Mouse (Mus musculus): ENCODE measurements around the gene Clcf1. TPM values are rescaled to one million over a fixed set of nuclear protein-coding genes. Genes with fewer than 3 reads are reported as not detected.
A peak's percentile ranks its signal among the peaks of the same experiment; 100 is the strongest.

Gene Clcf1
- polyA plus RNA-seq, 1 experiment from 2014 or later: 7.5 TPM

DNA sequence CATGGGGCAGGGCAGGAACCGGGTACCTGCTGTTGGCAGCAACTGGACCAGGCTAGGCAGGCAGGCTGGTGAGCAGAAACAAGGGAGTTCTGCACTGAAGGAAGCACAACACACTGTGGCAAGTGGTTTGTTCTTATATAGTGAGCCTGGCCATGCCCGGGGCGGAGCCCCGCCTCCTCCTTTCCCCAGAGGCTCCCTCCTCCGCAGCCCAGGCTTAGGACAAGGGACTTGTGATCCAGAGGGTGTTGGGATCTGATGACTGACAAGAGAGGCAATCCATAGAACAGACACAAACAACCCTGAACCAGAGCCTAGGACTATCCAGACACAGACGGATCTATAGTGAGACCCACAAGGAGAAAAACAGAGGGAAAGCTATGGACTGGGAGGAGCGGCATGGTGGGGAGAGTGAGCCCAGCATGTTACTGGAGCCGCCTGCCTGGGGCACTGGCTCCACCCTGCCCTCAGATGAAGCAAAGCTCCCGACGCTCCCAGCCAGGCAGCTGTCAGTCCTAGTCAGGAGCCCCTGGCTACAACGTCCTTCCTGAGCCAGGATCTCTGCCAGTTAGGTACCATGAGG, 38.6 kb upstream of the Clcf1 start, which contains the start of gene Carns1:
TSS of gene Carns1 (minus strand) at position 112 of the 580 bp plus-strand sequence.
- Histone ChIP-seq H3K27ac (ENCODE audit: low read length) (no peak within 1 kb of the TSS), H3K4me1 (ENCODE audit: insufficient read depth, low read length) (peaks cover 31% of the 10 kb centered on the region), H3K36me3 (ENCODE audit: insufficient read depth, low read length) (no peaks in the 10 kb centered on the region), H3K9ac (replicated peaks; ENCODE audit: low read length) (peak within 1 kb of the TSS; percentile 49), H3K27me3 (ENCODE audit: insufficient read depth, low read length) (no peaks in the 10 kb centered on the region), H3K4me2 (replicated peaks; ENCODE audit: low read depth, low read length) (peak within 1 kb of the TSS; percentile 53), H3K4me3 (ENCODE audit: low read length) (peak within 1 kb of the TSS; percentile 22), H3K9me3 (ENCODE audit: low read length) (no peaks in the 10 kb centered on the region)
- WGBS: 2% methylated on average over 11 of the region's 11 CpGs
- ATAC-seq (ENCODE audit: low FRiP score, low TSS enrichment): peak; percentile 66; the same call in 1 of the 2 replicates

DNA sequence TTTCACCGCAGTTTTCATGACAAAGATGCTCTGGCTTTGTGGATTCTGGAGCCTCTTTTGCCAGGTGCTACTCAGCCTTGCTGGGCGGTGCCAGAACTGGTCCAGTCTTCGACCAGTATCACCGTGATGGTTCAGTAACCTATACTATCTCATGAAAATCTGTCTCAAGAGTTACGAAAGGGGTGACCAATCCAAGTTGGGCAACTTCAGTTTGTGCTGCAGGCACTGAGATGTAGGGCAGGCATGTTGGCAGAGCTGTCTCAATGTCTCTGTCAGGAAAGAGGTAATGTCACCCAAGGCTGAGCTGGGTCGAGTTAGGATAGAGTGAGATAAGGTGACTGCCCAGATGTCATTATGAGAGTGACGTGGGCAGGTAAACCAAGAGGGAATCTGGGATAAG, 33.6 kb upstream of the Clcf1 start:
- H3K9ac ChIP-seq (replicated peaks; ENCODE audit: low read length): no peak overlapping the region
- ATAC-seq (ENCODE audit: low FRiP score, low TSS enrichment): no peak
- H3K36me3 ChIP-seq (ENCODE audit: insufficient read depth, low read length): no peaks in the 10 kb centered on the region
- no peak overlapping the region for H3K27ac ChIP-seq (ENCODE audit: low read length)
- no peak overlapping the region for H3K4me2 ChIP-seq (replicated peaks; ENCODE audit: low read depth, low read length)
- H3K4me1 ChIP-seq (ENCODE audit: insufficient read depth, low read length): peaks cover 25% of the 10 kb centered on the region
- no peaks in the 10 kb centered on the region for H3K9me3 ChIP-seq (ENCODE audit: low read length)
- H3K4me3 ChIP-seq (ENCODE audit: low read length): no peak overlapping the region
- no peaks in the 10 kb centered on the region for H3K27me3 ChIP-seq (ENCODE audit: insufficient read depth, low read length)
- WGBS: 87% methylated on average over 7 of the region's 7 CpGs

DNA sequence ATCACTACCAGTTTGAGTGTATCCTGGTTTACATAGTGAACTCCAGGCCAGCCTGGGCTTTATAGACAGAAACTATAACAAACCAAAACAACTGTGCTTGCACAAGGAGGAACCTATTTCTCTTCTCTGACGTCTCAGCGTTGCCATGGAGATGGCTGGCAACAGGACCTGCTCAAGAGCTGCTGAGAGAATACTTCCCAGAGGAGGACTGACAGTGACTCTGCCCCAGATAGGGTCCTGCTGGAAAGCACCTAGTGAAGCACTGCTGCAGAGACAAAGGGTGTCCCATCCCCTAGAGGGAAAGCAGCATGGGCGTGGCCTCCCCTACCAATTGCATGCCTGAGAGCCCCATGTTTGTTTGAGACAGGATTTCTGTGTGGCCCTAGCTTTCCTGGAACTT, 32.1 kb upstream of the Clcf1 start:
- H3K27me3 ChIP-seq (ENCODE audit: insufficient read depth, low read length): no peaks in the 10 kb centered on the region
- 40% methylated on average over 3 of the region's 3 CpGs for WGBS
- no peaks in the 10 kb centered on the region for H3K36me3 ChIP-seq (ENCODE audit: insufficient read depth, low read length)
- H3K9ac ChIP-seq (replicated peaks; ENCODE audit: low read length): no peak overlapping the region
- H3K27ac ChIP-seq (ENCODE audit: low read length): no peak overlapping the region
- no peak overlapping the region for H3K4me2 ChIP-seq (replicated peaks; ENCODE audit: low read depth, low read length)
- H3K9me3 ChIP-seq (ENCODE audit: low read length): no peaks in the 10 kb centered on the region
- H3K4me3 ChIP-seq (ENCODE audit: low read length): no peak overlapping the region
- no peak for ATAC-seq (ENCODE audit: low FRiP score, low TSS enrichment)
- H3K4me1 ChIP-seq (ENCODE audit: insufficient read depth, low read length): peaks cover 22% of the 10 kb centered on the region

DNA sequence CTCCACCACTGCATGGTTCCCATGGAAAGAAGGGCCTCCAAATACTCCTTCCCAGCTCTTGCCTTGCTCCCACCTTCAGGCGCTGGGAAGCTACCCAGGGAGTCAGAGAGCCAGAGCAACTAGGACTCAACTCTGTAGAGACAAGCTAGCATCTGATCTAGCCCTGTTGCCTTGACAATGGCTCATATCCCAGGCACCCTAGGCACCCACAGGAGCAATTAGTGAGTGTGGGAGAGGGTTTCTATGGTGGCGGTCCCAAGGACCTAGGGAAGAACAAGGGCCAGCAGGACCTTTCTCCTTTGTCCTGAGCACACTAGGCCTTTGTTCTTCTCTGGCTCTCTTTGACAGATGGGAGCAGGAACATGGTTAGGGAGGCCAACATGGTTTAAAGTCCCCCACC, 30.3 kb upstream of the Clcf1 start:
- Histone ChIP-seq H3K9ac (replicated peaks; ENCODE audit: low read length) (no peak overlapping the region), H3K4me3 (ENCODE audit: low read length) (no peak overlapping the region), H3K27me3 (ENCODE audit: insufficient read depth, low read length) (no peaks in the 10 kb centered on the region), H3K27ac (ENCODE audit: low read length) (no peak overlapping the region), H3K36me3 (ENCODE audit: insufficient read depth, low read length) (no peaks in the 10 kb centered on the region), H3K4me1 (ENCODE audit: insufficient read depth, low read length) (peaks cover 22% of the 10 kb centered on the region), H3K9me3 (ENCODE audit: low read length) (no peaks in the 10 kb centered on the region), H3K4me2 (replicated peaks; ENCODE audit: low read depth, low read length) (no peak overlapping the region)
- WGBS: 93% methylated on average over 2 of the region's 2 CpGs
- no peak for ATAC-seq (ENCODE audit: low FRiP score, low TSS enrichment)

DNA sequence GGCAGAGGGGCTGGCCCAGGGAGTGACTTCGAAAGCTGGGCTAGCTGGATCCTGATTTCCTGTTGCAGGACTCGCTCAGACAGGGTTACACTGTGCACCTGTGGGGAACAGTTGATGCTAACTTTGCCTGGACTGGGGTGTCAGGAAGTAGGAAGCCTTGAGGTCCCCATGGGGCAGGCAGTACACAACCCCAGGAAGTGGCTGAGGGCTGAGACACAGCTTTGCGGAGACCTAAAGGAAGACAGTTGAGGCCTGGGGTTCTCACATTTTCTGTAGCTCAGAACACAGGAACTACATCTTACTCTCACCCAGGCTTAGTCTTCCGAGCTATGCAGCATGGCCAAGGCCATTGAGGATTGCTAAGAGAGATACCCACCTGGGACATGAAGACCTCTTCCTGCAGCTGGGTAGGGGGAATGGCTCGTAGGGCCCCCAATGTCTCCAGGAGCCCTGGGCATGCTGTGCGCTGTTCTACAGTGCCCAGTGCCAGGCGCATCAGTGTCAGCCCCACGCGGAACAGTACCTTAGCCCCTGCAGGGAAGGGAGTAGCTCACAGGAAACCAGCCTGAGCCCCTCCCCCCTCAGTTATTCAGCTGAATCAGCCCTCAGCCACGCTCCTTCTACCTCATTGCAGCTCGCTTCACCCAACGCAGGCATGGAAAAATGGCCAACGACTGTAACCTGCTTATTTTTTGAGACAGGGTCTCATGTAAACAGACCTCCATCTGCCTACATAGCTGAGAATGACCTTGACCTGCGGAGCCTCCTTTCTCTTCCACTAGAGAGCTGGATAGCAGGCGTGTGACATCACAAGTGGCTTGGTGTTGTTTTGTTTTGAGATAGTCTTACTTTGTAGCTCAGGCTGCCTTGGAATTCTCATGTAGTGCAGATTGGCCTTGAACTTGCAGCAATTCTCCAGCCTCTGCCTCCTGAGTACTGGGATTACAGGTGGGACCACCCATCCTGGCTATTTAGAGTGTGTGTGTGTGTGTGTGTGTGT, 28.8 kb upstream of the Clcf1 start:
- Histone ChIP-seq H3K36me3 (ENCODE audit: insufficient read depth, low read length) (no peaks in the 10 kb centered on the region), H3K27me3 (ENCODE audit: insufficient read depth, low read length) (no peaks in the 10 kb centered on the region), H3K4me1 (ENCODE audit: insufficient read depth, low read length) (peaks cover 22% of the 10 kb centered on the region), H3K9me3 (ENCODE audit: low read length) (no peaks in the 10 kb centered on the region), H3K9ac (replicated peaks; ENCODE audit: low read length) (peak overlapping the region; percentile 23; the same call in 1 of the 2 replicates), H3K4me3 (ENCODE audit: low read length) (no peak overlapping the region), H3K4me2 (replicated peaks; ENCODE audit: low read depth, low read length) (0 out of 2 replicates have a peak overlapping the region, but pooled peaks have one; percentile 16), H3K27ac (ENCODE audit: low read length) (peak overlapping the region; percentile 55)
- WGBS: 47% methylated on average over 15 of the region's 15 CpGs
- peak; percentile 39 for ATAC-seq (ENCODE audit: low FRiP score, low TSS enrichment)

DNA sequence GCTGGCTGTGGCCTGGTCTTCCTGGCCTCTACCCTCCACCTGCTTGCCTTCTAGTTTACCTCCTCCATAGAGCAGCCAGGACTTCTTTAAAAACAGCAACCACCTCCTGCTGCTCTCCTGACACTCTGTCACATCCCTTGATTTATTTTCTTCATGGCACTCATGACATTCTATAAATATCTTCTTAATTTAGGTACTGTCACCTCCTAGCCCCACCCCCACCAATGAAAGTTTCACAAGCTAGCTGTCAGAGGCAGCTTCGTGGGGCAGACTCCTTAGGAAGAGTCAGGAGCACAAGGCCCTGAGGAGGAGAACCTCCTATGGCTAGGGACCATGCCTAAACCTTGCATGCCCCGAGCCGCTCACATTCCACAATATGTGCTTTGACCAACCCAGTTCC, 26.7 kb upstream of the Clcf1 start:
- WGBS: 53% methylated on average over 3 of the region's 3 CpGs
- no peaks in the 10 kb centered on the region for H3K27me3 ChIP-seq (ENCODE audit: insufficient read depth, low read length)
- H3K9ac ChIP-seq (replicated peaks; ENCODE audit: low read length): no peak overlapping the region

DNA sequence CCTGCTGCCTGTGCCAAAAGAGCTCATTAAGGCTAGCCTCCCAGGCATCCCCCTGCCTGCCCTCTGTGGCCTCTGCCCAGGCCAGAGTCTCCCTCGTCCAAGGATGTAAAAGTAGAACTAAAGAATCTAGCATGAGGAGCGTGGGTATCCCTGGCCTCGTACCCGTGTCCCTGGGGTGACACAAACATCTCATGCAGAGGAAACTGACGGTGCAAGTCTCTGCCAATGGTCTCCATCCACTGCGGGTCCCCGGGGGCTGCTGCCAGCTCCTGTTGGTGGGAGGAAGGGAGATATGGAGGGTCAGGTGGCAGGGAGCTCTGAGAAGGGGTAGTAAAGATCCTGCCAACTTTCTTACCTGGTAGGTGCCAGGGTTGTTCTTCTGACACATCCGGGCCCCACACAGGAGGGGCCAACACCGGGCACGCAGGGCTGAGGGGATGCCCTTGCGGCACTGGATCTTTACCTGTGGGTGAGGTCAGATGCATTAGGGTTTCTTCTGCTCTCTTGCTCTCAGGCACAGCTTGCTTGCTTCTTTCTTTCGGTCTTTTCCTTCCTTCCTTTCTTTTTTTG, 24.9 kb upstream of the Clcf1 start:
- no peaks in the 10 kb centered on the region for H3K27me3 ChIP-seq (ENCODE audit: insufficient read depth, low read length)
- H3K27ac ChIP-seq (ENCODE audit: low read length): no peak overlapping the region
- H3K9me3 ChIP-seq (ENCODE audit: low read length): no peaks in the 10 kb centered on the region
- no peak overlapping the region for H3K4me2 ChIP-seq (replicated peaks; ENCODE audit: low read depth, low read length)
- H3K36me3 ChIP-seq (ENCODE audit: insufficient read depth, low read length): peaks cover 8% of the 10 kb centered on the region; the same call in 1 of the 2 replicates
- H3K4me3 ChIP-seq (ENCODE audit: low read length): no peak overlapping the region
- 88% methylated on average over 12 of the region's 12 CpGs for whole genome bisulfite sequencing
- H3K9ac ChIP-seq (replicated peaks; ENCODE audit: low read length): no peak overlapping the region
- ATAC-seq (ENCODE audit: low FRiP score, low TSS enrichment): no peak
- peaks cover 35% of the 10 kb centered on the region for H3K4me1 ChIP-seq (ENCODE audit: insufficient read depth, low read length)

More for the DNA sequence above, 26.7 kb upstream of the Clcf1 start:
- ATAC-seq (ENCODE audit: low FRiP score, low TSS enrichment): no peak
- no peak overlapping the region for H3K27ac ChIP-seq (ENCODE audit: low read length)
- no peak overlapping the region for H3K4me3 ChIP-seq (ENCODE audit: low read length)
- peaks cover 27% of the 10 kb centered on the region for H3K4me1 ChIP-seq (ENCODE audit: insufficient read depth, low read length)
- no peaks in the 10 kb centered on the region for H3K36me3 ChIP-seq (ENCODE audit: insufficient read depth, low read length)
- no peak overlapping the region for H3K4me2 ChIP-seq (replicated peaks; ENCODE audit: low read depth, low read length)
- H3K9me3 ChIP-seq (ENCODE audit: low read length): no peaks in the 10 kb centered on the region

DNA sequence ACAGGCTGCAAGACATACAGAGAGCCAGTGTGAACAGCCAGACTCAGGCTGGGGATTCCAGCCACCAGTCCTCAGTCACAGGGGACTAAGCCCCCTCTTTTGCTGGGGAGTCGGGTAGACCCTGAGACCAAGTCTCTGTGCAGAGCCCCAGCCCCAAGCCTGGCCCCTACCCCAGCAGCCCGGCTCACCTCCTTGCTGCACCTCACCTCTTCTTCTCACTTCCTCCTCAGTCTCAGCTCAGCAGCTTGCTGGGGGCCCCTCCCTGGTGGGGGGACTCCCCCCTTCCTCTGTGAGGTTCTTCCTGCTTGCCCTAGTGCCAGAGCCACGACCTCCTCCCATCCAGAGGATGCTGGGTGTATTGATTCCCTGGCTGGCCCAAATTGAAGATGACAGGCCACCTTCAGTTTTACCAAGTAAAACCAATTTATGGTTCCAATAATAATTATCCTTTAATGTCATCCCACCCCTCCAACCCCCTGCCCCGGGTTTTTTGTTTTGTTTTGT, 23.2 kb upstream of the Clcf1 start, which contains the start of gene Tbc1d10c:
TSS of gene Tbc1d10c (minus strand) at position 454 of the 504 bp plus-strand sequence.
- Histone ChIP-seq H3K36me3 (ENCODE audit: insufficient read depth, low read length) (peaks cover 25% of the 10 kb centered on the region), H3K9me3 (ENCODE audit: low read length) (no peaks in the 10 kb centered on the region), H3K4me1 (ENCODE audit: insufficient read depth, low read length) (peaks cover 38% of the 10 kb centered on the region), H3K4me2 (replicated peaks; ENCODE audit: low read depth, low read length) (peak within 1 kb of the TSS; percentile 91), H3K9ac (replicated peaks; ENCODE audit: low read length) (peak within 1 kb of the TSS; percentile 96), H3K27ac (ENCODE audit: low read length) (peak within 1 kb of the TSS; percentile 97), H3K27me3 (ENCODE audit: insufficient read depth, low read length) (no peaks in the 10 kb centered on the region), H3K4me3 (ENCODE audit: low read length) (peak within 1 kb of the TSS; percentile 83)
- WGBS: 34% methylated on average over 4 of the region's 4 CpGs
- ATAC-seq (ENCODE audit: low FRiP score, low TSS enrichment): no peak; the same call in 1 of the 2 replicates

DNA sequence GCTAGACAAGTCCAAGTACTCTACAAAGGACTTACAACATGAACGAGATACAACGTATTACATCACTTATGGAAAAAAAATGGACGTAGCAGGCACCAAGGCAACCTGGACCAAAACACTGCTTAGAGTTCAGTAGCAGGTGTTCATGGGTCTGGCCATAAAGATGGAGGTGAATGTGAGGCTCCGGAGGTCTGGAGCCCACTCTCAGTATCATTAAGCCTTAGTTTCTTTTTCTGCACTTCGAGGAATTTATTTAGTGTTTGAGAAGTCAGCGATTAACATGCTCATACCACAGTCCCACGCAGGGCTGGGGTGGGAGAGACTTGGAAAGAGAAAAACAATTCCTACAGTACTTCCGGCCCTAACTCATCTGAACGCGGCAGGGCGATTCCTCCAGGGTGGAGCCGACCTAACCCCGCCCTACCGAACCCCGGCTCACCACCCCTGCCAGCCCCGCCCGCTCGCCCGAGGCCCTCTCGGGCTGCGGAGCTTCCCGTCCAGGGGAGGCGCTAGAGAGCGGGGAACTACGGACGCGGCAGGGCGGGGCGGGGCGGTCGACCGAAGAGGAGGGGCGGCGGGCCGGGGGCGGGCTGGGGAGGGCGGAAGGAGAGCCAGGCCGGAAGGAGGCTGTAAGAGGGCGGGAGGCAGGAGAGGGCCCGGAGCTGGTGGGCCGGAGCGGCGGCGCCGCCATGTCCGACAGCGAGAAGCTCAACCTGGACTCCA, 22.3 kb upstream of the Clcf1 start, which contains the start of gene Ppp1ca:
TSS of gene Ppp1ca (plus strand) at position 538 of the 723 bp plus-strand sequence.
- Histone ChIP-seq H3K4me3 (ENCODE audit: low read length) (peak within 1 kb of the TSS; percentile 83), H3K4me2 (replicated peaks; ENCODE audit: low read depth, low read length) (peak within 1 kb of the TSS; percentile 91), H3K9ac (replicated peaks; ENCODE audit: low read length) (peak within 1 kb of the TSS; percentile 96), H3K27ac (ENCODE audit: low read length) (peak within 1 kb of the TSS; percentile 97), H3K9me3 (ENCODE audit: low read length) (no peaks in the 10 kb centered on the region), H3K4me1 (ENCODE audit: insufficient read depth, low read length) (peaks cover 47% of the 10 kb centered on the region), H3K27me3 (ENCODE audit: insufficient read depth, low read length) (no peaks in the 10 kb centered on the region), H3K36me3 (ENCODE audit: insufficient read depth, low read length) (peaks cover 33% of the 10 kb centered on the region)
- 3% methylated on average over 32 of the region's 47 CpGs for WGBS
- ATAC-seq (ENCODE audit: low FRiP score, low TSS enrichment): peak; percentile 95

Data from kidney, embryonic 16.5 days (tissue).